Mouse (Mus musculus) embryo, embryonic 10.5 days (tissue): ENCODE data around the gene Stub1.

Experiments
- DNase-seq: peaks from one replicate; pipeline ENCODE4 v3.0.0-alpha.2; 2015; ENCODE audit warnings: low spot score

Gene Stub1

DNA sequence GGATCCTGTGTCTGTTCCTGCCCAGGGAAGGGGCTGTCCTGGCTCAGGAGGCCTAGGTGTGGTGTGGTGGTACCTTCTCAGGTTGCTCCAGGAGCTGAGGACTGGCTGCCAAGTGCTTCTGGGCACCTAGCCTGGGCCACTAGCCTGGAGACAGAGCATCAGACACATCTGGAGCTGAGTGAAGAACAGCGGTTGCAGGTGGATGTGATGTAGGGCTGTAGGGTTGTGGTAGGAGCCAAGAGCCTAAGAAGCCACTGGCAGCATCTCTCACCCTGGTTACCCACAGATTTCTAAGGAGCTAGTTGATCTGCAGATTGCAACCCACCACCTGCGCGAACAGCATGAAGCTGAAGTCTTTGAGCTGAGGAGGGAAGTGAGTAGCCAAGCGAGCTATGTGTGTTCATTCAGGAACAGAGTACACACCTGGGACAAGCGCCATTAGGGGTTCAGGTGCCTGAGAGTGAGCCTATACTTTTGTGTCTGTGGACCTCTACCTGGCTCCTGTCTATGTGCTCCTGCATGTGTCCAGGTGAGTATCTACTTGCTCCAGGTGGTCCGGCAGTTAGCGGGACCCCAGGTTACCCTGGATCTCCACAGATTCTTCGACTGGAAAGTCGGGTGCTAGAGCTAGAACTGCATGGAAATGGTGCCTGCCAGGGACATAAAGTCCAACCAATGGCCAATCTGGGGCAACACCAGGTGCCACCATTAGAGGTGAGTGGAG, 46.3 kb downstream of the Stub1 start:
- no peak for DNase-seq

GRCm38 (mm10) chr17:25786280-25786679, 46.9 kb downstream of the Stub1 start, which contains the start of gene Ccdc78:
TSS of gene Ccdc78 (plus strand) at chr17:25786580.
- DNase-seq, result no peak

DNA sequence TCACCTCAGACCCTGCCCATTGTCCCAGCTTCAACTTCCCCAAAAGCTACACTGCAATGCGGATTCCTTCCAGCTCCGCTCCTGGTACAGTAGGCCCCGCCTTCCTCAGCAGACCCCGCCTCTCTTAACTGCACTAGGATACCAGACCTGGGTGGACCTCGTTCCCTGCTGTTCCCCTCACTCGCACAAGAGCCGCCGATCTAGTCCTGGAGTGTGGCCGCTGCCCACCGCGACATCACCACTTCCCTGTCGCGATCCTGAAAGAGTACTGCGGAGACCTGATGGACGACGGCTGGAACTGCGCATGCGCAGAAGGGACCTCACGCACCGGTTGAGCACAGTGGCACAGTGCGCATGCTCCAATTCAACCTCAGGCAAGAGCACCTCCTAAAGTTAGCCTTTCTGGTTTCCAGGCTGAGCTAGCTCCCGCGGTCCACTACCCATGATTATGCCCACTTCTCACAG, 47.9 kb downstream of the Stub1 start, which contains the start of gene Haghl:
Haghl (minus strand) TSS at position 393 of the 465 bp plus-strand sequence.
- peak; percentile 98 for DNase-seq

GRCm38 (mm10) chr17:25783861-25784574, 49.2 kb downstream of the Stub1 start:
- no peak for DNase-seq

DNA sequence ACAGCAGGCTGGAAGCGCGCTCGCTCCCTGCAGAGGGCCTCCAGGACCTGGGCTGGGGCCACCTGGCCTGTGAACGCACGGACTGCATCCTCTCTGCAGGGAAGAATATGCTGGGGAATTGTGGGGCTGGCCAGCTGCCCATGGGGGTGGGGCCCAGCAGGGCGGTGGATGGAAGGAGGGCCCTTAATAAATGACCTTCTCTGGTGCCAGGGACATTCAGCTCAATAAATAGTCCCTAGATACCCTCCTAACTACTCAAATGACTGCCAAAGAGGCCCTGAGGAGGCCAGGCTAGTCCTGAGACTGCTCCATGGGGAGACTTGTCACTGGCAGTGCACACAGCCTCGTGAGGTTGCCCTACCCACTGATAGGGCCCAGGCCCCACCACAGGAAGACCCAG, 50.1 kb downstream of the Stub1 start:
- no peak for DNase-seq

DNA sequence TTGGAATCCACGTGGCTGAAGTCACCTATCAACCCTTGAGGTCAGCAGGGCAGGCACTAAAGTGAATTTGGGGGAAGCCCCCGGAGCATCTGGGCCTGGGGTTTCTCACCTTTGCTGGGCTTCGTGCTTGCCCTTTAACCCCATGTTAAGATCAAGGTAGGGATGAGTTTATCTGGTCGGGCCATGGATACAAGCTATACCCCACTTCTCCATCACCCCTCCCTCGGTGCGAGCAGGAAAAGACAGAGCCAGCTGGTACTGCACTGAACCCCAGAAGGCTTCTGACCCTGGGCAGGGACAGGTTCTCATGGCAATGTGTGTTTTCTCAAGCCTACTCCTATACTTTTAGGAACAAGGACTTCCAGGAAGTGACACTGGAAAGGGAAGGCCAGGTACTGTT, 51.9 kb downstream of the Stub1 start:
- DNase-seq, result no peak
